Mouse (Mus musculus) heart, postnatal 0 days (tissue): ENCODE results near the gene Irf2bpl.

Experiments used
- CTCF ChIP-seq: IDR thresholded peaks from 2 replicates; pipeline ENCODE4 v1.5.1; 2016; ENCODE audit warnings: antibody characterized with exemption, control low read depth, low read depth
- EP300 ChIP-seq: IDR thresholded peaks from 2 replicates; pipeline ENCODE4 v1.6.1; 2016; ENCODE audit warnings: antibody characterized with exemption, low read depth

GRCm38 (mm10) chr12:86885336-86885735 is 738 bp upstream of the Irf2bpl start:
- TF ChIP-seq CTCF: no peak
- no peak for TF ChIP-seq EP300
